Mouse (Mus musculus) cerebellum, adult 2 months (tissue): Measurements from ENCODE around the gene Six4. TPM values are rescaled to one million over a fixed set of nuclear protein-coding genes. Genes with fewer than 3 reads are reported as not detected.
A peak's percentile ranks its signal among the peaks of the same experiment; 100 is the strongest.
"Not testable (repeated sequence)": the region's sequence is repeated elsewhere in the genome, so short reads cannot be mapped to it uniquely, and the experiment has no call there.

Experiments
- DNase-seq, 2 experiments: peaks; one replicate each; pipeline ENCODE4 v3.0.0; 2021
- H3K27ac ChIP-seq: fragments of 200-500 bp; 2 replicates; pipeline ENCODE4 v1.5.1; 2012; ENCODE audit warnings: low read length, control low read depth, inconsistent platforms; ENCODE audit not compliant: insufficient read depth
- H3K27me3 ChIP-seq: fragments of 200-500 bp; 2 replicates; pipeline ENCODE4 v1.6.1; 2012; ENCODE audit warnings: inconsistent platforms, mild to moderate bottlenecking, low read length, moderate library complexity; ENCODE audit not compliant: control insufficient read depth, insufficient read depth
- H3K4me1 ChIP-seq: fragments of 200-500 bp; 2 replicates; pipeline ENCODE4 v1.6.1; 2011; ENCODE audit warnings: low read length; ENCODE audit not compliant: control insufficient read depth, insufficient read depth
- H3K4me3 ChIP-seq: fragments of 200-500 bp; replicated peaks from 2 replicates; pipeline ENCODE3; 2011; ENCODE audit warnings: mild to moderate bottlenecking, low read depth, low read length, control low read depth; ENCODE audit not compliant: insufficient read depth
- CTCF ChIP-seq: fragments of 200-500 bp; IDR thresholded peaks from 2 replicates; pipeline ENCODE4 v1.5.1; 2011; ENCODE audit warnings: low read depth, mild to moderate bottlenecking, control low read depth, low read length, moderate library complexity, borderline replicate concordance; ENCODE audit not compliant: insufficient read depth
- POLR2A ChIP-seq: fragments of 200-500 bp; IDR thresholded peaks from 2 replicates; pipeline ENCODE4 v1.6.1; 2011; ENCODE audit warnings: low read length, control low read depth, borderline replicate concordance; ENCODE audit not compliant: insufficient read depth
- WGBS: fragments of 180-500 bp; shearing (Covaris S2); methylation state at CpG from one replicate; pipeline ENCODE4 v1.1.7; 2018; 5-methylcytosine and 5-hydroxymethylcytosine counted together
- polyA plus RNA-seq: library from polyadenylated mRNA; depleted of rRNA; stranded (reverse); fragments of >200 nt; gene quantifications from 2 replicates; pipeline ENCODE4 v1.2.3, GENCODE M21; 2012; rRNA removed

Six4 gene
- polyA plus RNA-seq: 1.5 and 1.6 TPM in 2 replicates

GRCm38 (mm10) chr12:73113196-73113595, at the start of gene Six4:
Six4 (minus strand) TSS chr12:73113456.
- DNase-seq: peak; percentile 79 to 80
- Histone ChIP-seq H3K4me1 (no peaks in the 10 kb centered on the region), H3K4me3 (peak within 1 kb of the TSS; percentile 79), H3K27ac (no peak within 1 kb of the TSS), H3K27me3 (no peaks in the 10 kb centered on the region; the same call in 1 of the 2 replicates)
- TF ChIP-seq CTCF (no peak), POLR2A (no peak)
- under 1% methylated on average over 20 of the region's 20 CpGs for WGBS

- Histone ChIP-seq H3K27me3 (no peaks in the 10 kb centered on the region), H3K27ac (no peak overlapping the region), H3K4me1 (no peaks in the 10 kb centered on the region), H3K4me3 (no peak overlapping the region)
- 47% methylated on average over 13 of the region's 13 CpGs for WGBS
- peak in 1 of 2 experiments; percentile 32 for DNase-seq
- TF ChIP-seq CTCF: no peak
- TF ChIP-seq POLR2A: no peak
Measured at GRCm38 (mm10) chr12:73162408-73163181, 49.3 kb upstream of the Six4 start.

- Histone ChIP-seq H3K4me3 (no peak overlapping the region), H3K4me1 (no peaks in the 10 kb centered on the region), H3K27ac (no peak overlapping the region), H3K27me3 (no peaks in the 10 kb centered on the region)
- no peak for TF ChIP-seq POLR2A
- no peak for TF ChIP-seq CTCF
- no peak for DNase-seq
- 25% methylated on average over 4 of the region's 4 CpGs for WGBS
Measured at GRCm38 (mm10) chr12:73160341-73160740, 47.1 kb upstream of the Six4 start.

- Histone ChIP-seq H3K4me1 (no peaks in the 10 kb centered on the region), H3K4me3 (no peak overlapping the region), H3K27ac (no peak overlapping the region), H3K27me3 (no peaks in the 10 kb centered on the region)
- no peak for DNase-seq
- TF ChIP-seq CTCF: no peak
- TF ChIP-seq POLR2A: no peak
- WGBS: 91% methylated on average over 4 of the region's 4 CpGs
Measured at GRCm38 (mm10) chr12:73154150-73154549, 40.9 kb upstream of the Six4 start.

GRCm38 (mm10) chr12:73151038-73151437, 37.8 kb upstream of the Six4 start:
- not testable (repeated sequence) for H3K4me3 ChIP-seq, H3K27ac ChIP-seq, DNase-seq, H3K27me3 ChIP-seq, H3K4me1 ChIP-seq
- 94% methylated on average over 5 of the region's 5 CpGs for WGBS

GRCm38 (mm10) chr12:73147236-73147635, 34.0 kb upstream of the Six4 start:
- no peaks in the 10 kb centered on the region for H3K27me3 ChIP-seq
- no peak overlapping the region for H3K4me3 ChIP-seq
- no peak for DNase-seq
- H3K27ac ChIP-seq: no peak overlapping the region
- TF ChIP-seq CTCF (no peak), POLR2A (no peak)
- H3K4me1 ChIP-seq: peaks cover 4% of the 10 kb centered on the region; the same call in 1 of the 2 replicates
- WGBS: 60% methylated on average over 3 of the region's 3 CpGs

- no peak for DNase-seq
- peaks cover 4% of the 10 kb centered on the region; the same call in 1 of the 2 replicates for H3K4me1 ChIP-seq
- H3K27ac ChIP-seq: no peak overlapping the region
- WGBS: 85% methylated on average over 3 of the region's 3 CpGs
- no peak overlapping the region for H3K4me3 ChIP-seq
- no peaks in the 10 kb centered on the region for H3K27me3 ChIP-seq
- no peak for TF ChIP-seq CTCF
- TF ChIP-seq POLR2A: no peak
Measured at GRCm38 (mm10) chr12:73140732-73141131, 27.5 kb upstream of the Six4 start.

- TF ChIP-seq POLR2A: no peak
- no peak for TF ChIP-seq CTCF
- no peak for DNase-seq
- no peak overlapping the region for H3K27ac ChIP-seq
- no peaks in the 10 kb centered on the region; the same call in 1 of the 2 replicates for H3K27me3 ChIP-seq
- H3K4me3 ChIP-seq: no peak overlapping the region
- H3K4me1 ChIP-seq: peaks cover 5% of the 10 kb centered on the region; the same call in 1 of the 2 replicates
- WGBS: 42% methylated on average over 4 of the region's 4 CpGs
Measured at GRCm38 (mm10) chr12:73125250-73125649, 12.0 kb upstream of the Six4 start.
